Mouse (Mus musculus) heart, embryonic 14.5 days (tissue): Measurements from ENCODE around the gene D2hgdh. TPM values are rescaled to one million over a fixed set of nuclear protein-coding genes. Genes with fewer than 3 reads are reported as not detected.

Experiments used
- ATAC-seq: fragments of 200-750 bp; cut with Nextera tagmentation; 2 replicates; pipeline ENCODE4 v1.8.0; 2017; ENCODE audit warnings: low read depth, moderate TSS enrichment; ENCODE audit not compliant: insufficient number of reproducible peaks, insufficient read depth, low FRiP score
- H3K27ac ChIP-seq, 2 experiments: fragments of 200-500 bp in 1 of 2; fragments of 300-500 bp in 1 of 2; sonication (generic) in 1 of 2; replicated peaks in 1 of 2; 2 replicates each; pipeline ENCODE4 v1.5.1; 2012 to 2014; ENCODE audit warnings: low read depth in 2 of 2, low read length in 2 of 2, control low read depth in 1 of 2, mild to moderate bottlenecking in 1 of 2, mixed read lengths in 1 of 2; ENCODE audit not compliant: control insufficient read depth in 1 of 2, insufficient read depth in 1 of 2
- H3K27me3 ChIP-seq: fragments of 300-500 bp; sonication (generic); 2 replicates; pipeline ENCODE4 v1.6.1; 2014; ENCODE audit warnings: mild to moderate bottlenecking, low read length, control low read depth; ENCODE audit not compliant: control insufficient read depth, insufficient read depth
- H3K36me3 ChIP-seq: fragments of 300-500 bp; sonication (generic); 2 replicates; pipeline ENCODE4 v1.6.1; 2014; ENCODE audit warnings: mild to moderate bottlenecking, control low read depth, low read length, mixed read lengths; ENCODE audit not compliant: control insufficient read depth, insufficient read depth
- H3K4me1 ChIP-seq, 2 experiments: fragments of 200-500 bp in 1 of 2; fragments of 300-500 bp in 1 of 2; sonication (generic) in 1 of 2; 2 replicates each; pipeline ENCODE4 v1.6.1; 2012 to 2014; ENCODE audit warnings: low read length in 2 of 2, control low read depth in 1 of 2, mixed read lengths in 1 of 2; ENCODE audit not compliant: control insufficient read depth in 2 of 2, insufficient read depth in 2 of 2
- H3K4me2 ChIP-seq: fragments of 300-500 bp; sonication (generic); 2 replicates; pipeline ENCODE4 v1.6.1; 2014; ENCODE audit warnings: mild to moderate bottlenecking, low read length
- H3K4me3 ChIP-seq, 2 experiments: fragments of 200-500 bp in 1 of 2; fragments of 300-500 bp in 1 of 2; sonication (generic) in 1 of 2; 2 replicates each; pipeline ENCODE4 v1.5.1; 2012 to 2014; ENCODE audit warnings: low read length in 2 of 2, mild to moderate bottlenecking in 2 of 2, control low read depth in 1 of 2, low read depth in 1 of 2, moderate library complexity in 1 of 2; ENCODE audit not compliant: control insufficient read depth in 1 of 2, insufficient read depth in 1 of 2
- H3K9ac ChIP-seq: fragments of 300-500 bp; sonication (generic); 2 replicates; pipeline ENCODE4 v1.6.1; 2014; ENCODE audit warnings: mild to moderate bottlenecking, low read length
- H3K9me3 ChIP-seq: fragments of 300-500 bp; sonication (generic); 2 replicates; pipeline ENCODE4 v1.6.1; 2016; ENCODE audit warnings: low read length, control low read depth; ENCODE audit not compliant: control insufficient read depth
- WGBS: fragments of 180-500 bp; shearing (Covaris S2); extraction: QIAGEN DNeasy Blood & Tissue Kit; methylation state at CpG from one replicate; pipeline ENCODE4 v1.1.7; 2014; 5-methylcytosine and 5-hydroxymethylcytosine counted together
- polyA plus RNA-seq: library from polyadenylated mRNA; unstranded; fragments of >200 nt; fragmentation: Nextera tagmentation; extraction: Ambion mirVana; gene quantifications from 2 replicates; pipeline ENCODE4 v1.2.1, GENCODE M21; 2014

D2hgdh gene
- polyA plus RNA-seq, 1 experiment from 2014 or later: 16.1 TPM

GRCm38 (mm10) chr1:93802771-93803170 lies 21.9 kb upstream of the D2hgdh start:
- no peak for ATAC-seq
- peaks cover 10 to 42% of the 10 kb centered on the region in 2 experiments for H3K4me1 ChIP-seq
- peaks cover 50% of the 10 kb centered on the region for H3K36me3 ChIP-seq
- no peak overlapping the region for H3K27ac ChIP-seq
- peak overlapping the region in 1 of 2 experiments; percentile 83; a peak in 1 of 4 replicates for H3K4me3 ChIP-seq
- peak overlapping the region; percentile 94 for H3K4me2 ChIP-seq
- 78% methylated on average over 5 of the region's 5 CpGs for WGBS
- no peaks in the 10 kb centered on the region for H3K27me3 ChIP-seq
- no peaks in the 10 kb centered on the region for H3K9me3 ChIP-seq
- peak overlapping the region; percentile 88; the same call in 1 of the 2 replicates for H3K9ac ChIP-seq

- H3K4me3 ChIP-seq: peak within 1 kb of the TSS; percentile 80 to 83
- under 1% methylated on average over 94 of the region's 94 CpGs for WGBS
- H3K9ac ChIP-seq: peak within 1 kb of the TSS; percentile 86
- no peaks in the 10 kb centered on the region for H3K27me3 ChIP-seq
- peak within 1 kb of the TSS; percentile 91 to 98 for H3K27ac ChIP-seq
- peaks cover 10 to 39% of the 10 kb centered on the region in 2 experiments for H3K4me1 ChIP-seq
- H3K36me3 ChIP-seq: peaks cover 50% of the 10 kb centered on the region
- ATAC-seq: peak; percentile 95
- H3K4me2 ChIP-seq: peak within 1 kb of the TSS; percentile 94
- no peaks in the 10 kb centered on the region for H3K9me3 ChIP-seq
These were observed 20.9 kb upstream of the D2hgdh start, which contains the start of gene Ing5 for GRCm38 (mm10) chr1:93803556-93804507. Gene Ing5 (plus strand): TSS chr1:93803965.

DNA sequence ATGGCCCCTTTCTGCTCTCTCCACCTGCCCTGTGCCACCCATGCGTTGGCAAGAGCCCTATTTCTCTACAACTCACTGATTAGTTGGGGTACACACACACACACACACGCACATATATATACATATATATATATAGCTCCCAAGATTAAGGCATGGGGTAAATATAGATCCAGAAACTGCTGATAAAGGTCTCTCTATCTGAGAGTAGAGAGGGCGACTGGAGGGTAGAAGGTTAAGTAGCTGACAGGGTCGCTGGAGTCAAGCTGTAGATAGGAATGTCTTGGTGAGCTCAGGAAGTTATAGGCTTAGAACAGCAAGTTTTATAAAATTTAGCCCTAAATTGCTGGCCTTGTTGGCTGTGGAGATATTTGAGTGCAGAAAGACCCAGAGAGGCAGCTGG lies 19.9 kb upstream of the D2hgdh start:
- no peaks in the 10 kb centered on the region for H3K27me3 ChIP-seq
- 34% methylated on average over 4 of the region's 4 CpGs for WGBS
- peak overlapping the region; percentile 86 for H3K9ac ChIP-seq
- H3K27ac ChIP-seq: peak overlapping the region; percentile 48 to 98
- no peak for ATAC-seq
- peak overlapping the region; percentile 80 to 83 for H3K4me3 ChIP-seq
- no peaks in the 10 kb centered on the region for H3K9me3 ChIP-seq
- H3K36me3 ChIP-seq: peaks cover 47% of the 10 kb centered on the region
- peaks cover 10 to 39% of the 10 kb centered on the region in 2 experiments for H3K4me1 ChIP-seq
- H3K4me2 ChIP-seq: peak overlapping the region; percentile 94

DNA sequence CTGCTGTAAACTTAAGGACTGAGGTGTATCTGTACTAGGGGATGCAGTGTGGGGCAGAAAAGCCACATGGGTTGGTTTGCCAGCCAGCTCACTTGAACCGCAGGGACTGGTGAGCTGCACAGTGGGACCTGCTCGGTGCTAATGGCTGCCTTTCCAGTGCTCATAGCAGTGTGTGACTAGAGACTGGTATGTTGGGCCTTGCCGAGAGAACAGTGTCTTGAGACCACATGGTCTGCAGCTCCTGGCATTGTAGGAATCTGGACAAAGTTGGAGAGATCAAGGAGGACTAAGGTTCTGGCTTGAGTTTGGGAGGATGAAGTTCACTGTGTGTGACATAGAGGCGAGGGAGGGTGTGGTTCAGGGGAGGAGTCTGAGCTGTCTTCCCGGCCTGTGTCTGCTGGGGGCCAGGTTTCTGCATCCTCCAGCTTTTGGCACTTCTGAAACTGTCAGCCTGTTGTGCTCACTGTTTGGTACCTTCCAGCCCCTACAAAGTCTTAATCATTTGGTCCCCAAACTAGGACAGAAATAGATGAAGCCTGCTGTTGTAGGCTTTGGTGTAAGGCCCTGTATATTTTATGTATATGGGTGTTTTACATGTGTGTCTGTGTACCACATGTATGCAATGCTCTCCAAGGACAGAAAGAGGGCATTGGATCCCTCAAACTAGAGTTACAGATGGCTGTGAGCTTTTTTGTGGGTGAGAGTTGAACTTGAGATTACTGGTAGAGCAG lies 19.3 kb upstream of the D2hgdh start:
- Histone ChIP-seq H3K36me3 (peaks cover 47% of the 10 kb centered on the region), H3K27ac (peak overlapping the region; percentile 18 to 98; a peak in 2 of 4 replicates), H3K4me1 (peaks cover 10 to 39% of the 10 kb centered on the region in 2 experiments), H3K9me3 (no peaks in the 10 kb centered on the region), H3K4me3 (no peak overlapping the region), H3K27me3 (no peaks in the 10 kb centered on the region), H3K9ac (peak overlapping the region; percentile 86; the same call in 1 of the 2 replicates), H3K4me2 (peak overlapping the region; percentile 94)
- no peak for ATAC-seq
- 53% methylated on average over 5 of the region's 5 CpGs for WGBS

- H3K27me3 ChIP-seq: no peaks in the 10 kb centered on the region
- H3K27ac ChIP-seq: no peak overlapping the region
- H3K4me2 ChIP-seq: no peak overlapping the region
- H3K4me1 ChIP-seq: peaks cover 6 to 17% of the 10 kb centered on the region in 2 experiments
- ATAC-seq: no peak
- no peak overlapping the region for H3K9ac ChIP-seq
- 91% methylated on average over 4 of the region's 4 CpGs for WGBS
- peaks cover 78% of the 10 kb centered on the region for H3K36me3 ChIP-seq
- no peaks in the 10 kb centered on the region for H3K9me3 ChIP-seq
- no peak overlapping the region for H3K4me3 ChIP-seq
These were observed 15.8 kb upstream of the D2hgdh start for GRCm38 (mm10) chr1:93808871-93809270.

DNA sequence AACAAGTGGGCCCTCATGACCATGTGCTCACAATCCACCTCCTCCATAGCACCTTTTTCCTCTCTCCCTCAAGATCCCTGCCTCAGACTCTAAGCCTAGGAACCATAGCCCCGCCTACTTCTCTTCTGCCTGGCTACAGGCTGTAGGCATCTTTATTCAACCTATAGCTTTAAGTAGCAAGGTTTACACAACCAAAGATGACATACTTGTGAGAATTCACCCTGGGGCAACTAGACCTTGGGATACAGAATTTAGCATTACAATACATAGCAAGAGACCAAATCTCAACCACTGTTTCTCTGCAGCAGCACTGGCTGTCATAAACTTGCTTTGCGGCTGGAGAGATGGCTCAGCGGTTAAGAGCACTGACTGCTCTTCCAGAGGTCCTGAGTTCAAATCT lies 14.7 kb upstream of the D2hgdh start:
- Histone ChIP-seq H3K4me3 (no peak overlapping the region), H3K9me3 (no peaks in the 10 kb centered on the region), H3K4me2 (no peak overlapping the region), H3K36me3 (peaks cover 89% of the 10 kb centered on the region), H3K4me1 (peaks cover 3 to 9% of the 10 kb centered on the region in 2 experiments), H3K27me3 (no peaks in the 10 kb centered on the region), H3K9ac (no peak overlapping the region), H3K27ac (no peak overlapping the region)
- ATAC-seq: no peak
- 97% methylated on average over 3 of the region's 3 CpGs for WGBS

DNA sequence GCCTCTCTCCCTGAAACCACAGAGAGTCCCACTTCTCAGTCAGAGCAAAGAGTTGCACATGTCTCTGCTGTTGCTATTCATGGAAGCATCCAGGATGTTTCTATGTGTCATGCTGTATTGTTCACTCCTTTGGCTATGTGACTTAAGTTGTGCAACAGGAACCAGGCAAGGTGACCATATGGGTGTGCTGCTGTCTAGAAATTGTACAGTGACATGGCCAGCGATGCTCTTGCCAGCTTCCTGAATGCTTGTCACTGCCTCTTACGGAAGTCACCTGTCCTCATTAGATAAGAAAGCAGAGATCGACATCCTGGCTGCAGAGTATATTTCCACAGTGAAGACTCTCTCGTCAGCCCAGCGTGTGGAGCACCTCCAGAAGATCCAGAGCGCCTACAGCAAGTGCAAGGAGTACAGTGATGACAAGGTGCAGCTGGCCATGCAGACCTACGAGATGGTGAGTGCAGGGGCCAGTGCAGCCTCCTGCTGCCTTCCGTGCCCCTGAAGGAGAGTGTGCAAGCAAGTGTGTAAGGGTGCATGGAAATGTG lies 13.1 kb upstream of the D2hgdh start:
- Histone ChIP-seq H3K9ac (no peak overlapping the region), H3K4me3 (no peak overlapping the region), H3K4me1 (no peaks in the 10 kb centered on the region), H3K36me3 (peaks cover 94% of the 10 kb centered on the region), H3K27me3 (no peaks in the 10 kb centered on the region), H3K4me2 (no peak overlapping the region), H3K27ac (no peak overlapping the region), H3K9me3 (no peaks in the 10 kb centered on the region)
- WGBS: 77% methylated on average over 8 of the region's 8 CpGs
- ATAC-seq: no peak
